ENCODE assay signal across 22 mouse cellular contexts in genomic region chr13:20521492-20521891, GRCm38 (mm10).
DNase-seq lines count a peak whose midpoint lies in the region; ATAC-seq and TF ChIP-seq lines count a peak whose summit lies in the region.
"Had no signal": no experiment of that assay in that cellular context is flagged by ENCODE, and none has a peak within 500 bp of the region (broad histone marks: within the 10 kb centered on the region; RNA-seq: fewer than 3 reads in every experiment).

No protein-coding gene starts in this region.

- H3K36me3 ChIP-seq in kidney, embryonic 14.5 days (ENCODE audit: control insufficient read depth, insufficient read depth, low read length), result no peaks in the 10 kb centered on the region
- no peaks in the 10 kb centered on the region for H3K36me3 ChIP-seq in kidney, embryonic 15.5 days
- no peaks in the 10 kb centered on the region for H3K36me3 ChIP-seq in kidney, embryonic 16.5 days (ENCODE audit: insufficient read depth, low read length)
- H3K36me3 ChIP-seq in kidney, postnatal 0 days (ENCODE audit: insufficient read depth, low read length), result no peaks in the 10 kb centered on the region
- H3K36me3 ChIP-seq: G1E had no signal

- no peaks in the 10 kb centered on the region for H3K9me3 ChIP-seq in kidney, embryonic 14.5 days (ENCODE audit: control insufficient read depth, low read length)
- no peaks in the 10 kb centered on the region for H3K9me3 ChIP-seq in kidney, embryonic 15.5 days (replicated peaks)
- H3K9me3 ChIP-seq in kidney, embryonic 16.5 days (ENCODE audit: low read length), result no peaks in the 10 kb centered on the region
- no peaks in the 10 kb centered on the region for H3K9me3 ChIP-seq in kidney, postnatal 0 days (replicated peaks; ENCODE audit: low read length)
- H3K9me3 ChIP-seq: G1E had no signal

- H3K27ac ChIP-seq in kidney, embryonic 14.5 days (ENCODE audit: low read depth, low read length), result no peak overlapping the region
- H3K27ac ChIP-seq in kidney, embryonic 15.5 days, result no peak overlapping the region
- H3K27ac ChIP-seq in kidney, embryonic 16.5 days (ENCODE audit: low read length), result no peak overlapping the region
- H3K27ac ChIP-seq in kidney, postnatal 0 days, result no peak overlapping the region

- no peak overlapping the region for H3K9ac ChIP-seq in kidney, embryonic 14.5 days (ENCODE audit: low read depth, low read length)
- no peak overlapping the region for H3K9ac ChIP-seq in kidney, embryonic 15.5 days
- no peak overlapping the region for H3K9ac ChIP-seq in kidney, embryonic 16.5 days (replicated peaks; ENCODE audit: low read length)
- H3K9ac ChIP-seq in kidney, postnatal 0 days (ENCODE audit: low read depth, low read length), result no peak overlapping the region

- no peaks in the 10 kb centered on the region for H3K27me3 ChIP-seq in kidney, embryonic 14.5 days (ENCODE audit: control insufficient read depth, insufficient read depth, low read length)
- no peaks in the 10 kb centered on the region for H3K27me3 ChIP-seq in kidney, embryonic 15.5 days
- no peaks in the 10 kb centered on the region for H3K27me3 ChIP-seq in kidney, embryonic 16.5 days (ENCODE audit: insufficient read depth, low read length)
- no peaks in the 10 kb centered on the region for H3K27me3 ChIP-seq in kidney, postnatal 0 days (ENCODE audit: insufficient read depth, low read length)
- H3K27me3 ChIP-seq: CH12.LX, Patski had no signal

- peak; percentile 91 for ATAC-seq in kidney, embryonic 14.5 days (ENCODE audit: low FRiP score, low TSS enrichment)
- peak; percentile 91 for ATAC-seq in kidney, embryonic 15.5 days (replicated peaks; ENCODE audit: low FRiP score)
- ATAC-seq in kidney, embryonic 16.5 days (ENCODE audit: low FRiP score, low TSS enrichment), result peak; percentile 87
- ATAC-seq in kidney, postnatal 0 days (replicated peaks; ENCODE audit: low FRiP score, low read depth), result peak; percentile 68
- ATAC-seq: activated CD4-positive, CD25-positive, alpha-beta regulatory T cell, adult 4 months; CD4-positive, CD25-positive, alpha-beta regulatory T cell, adult 4 months; Patski had no signal

- 44% methylated on average over 3 of the region's 3 CpGs for WGBS in kidney, embryonic 14.5 days
- 45% methylated on average over 3 of the region's 3 CpGs for WGBS in kidney, embryonic 15.5 days
- 54% methylated on average over 3 of the region's 3 CpGs for WGBS in kidney, embryonic 16.5 days
- WGBS in kidney, postnatal 0 days, result 46% methylated on average over 3 of the region's 3 CpGs

- DNase-seq in kidney, postnatal 36 days, result no peak
- no peak for DNase-seq in kidney, adult 9 months
- no peak for DNase-seq in kidney, postnatal 25 days
- peak; percentile 72 for DNase-seq in kidney, postnatal 0 days (ENCODE audit: low spot score)
- DNase-seq in kidney, adult 11 months, result no peak
- DNase-seq: adrenal gland, adult 2 months; adrenal gland, adult 8-10 months; adrenal gland, postnatal 10 days; adrenal gland, postnatal 14 days; adrenal gland, postnatal 25 days; adrenal gland, postnatal 36 days; B cell, adult 2 months; cerebellum, adult 11 months; cerebellum, adult 11-12 months had no signal

- no peaks in the 10 kb centered on the region for H3K4me1 ChIP-seq in kidney, embryonic 14.5 days (ENCODE audit: control insufficient read depth, insufficient read depth, low read length)
- H3K4me1 ChIP-seq in kidney, embryonic 15.5 days, result no peaks in the 10 kb centered on the region
- H3K4me1 ChIP-seq in kidney, embryonic 16.5 days (ENCODE audit: insufficient read depth, low read length), result no peaks in the 10 kb centered on the region; the same call in 1 of the 2 replicates
- no peaks in the 10 kb centered on the region for H3K4me1 ChIP-seq in kidney, postnatal 0 days (replicated peaks; ENCODE audit: insufficient read depth, low read length)

- H3K4me2 ChIP-seq in kidney, embryonic 14.5 days (replicated peaks; ENCODE audit: low read depth, low read length), result no peak overlapping the region
- H3K4me2 ChIP-seq in kidney, embryonic 15.5 days, result no peak overlapping the region
- no peak overlapping the region for H3K4me2 ChIP-seq in kidney, embryonic 16.5 days (replicated peaks; ENCODE audit: low read depth, low read length)
- H3K4me2 ChIP-seq in kidney, postnatal 0 days (ENCODE audit: low read length), result no peak overlapping the region

- H3K4me3 ChIP-seq in kidney, embryonic 14.5 days (ENCODE audit: low read length), result no peak overlapping the region
- no peak overlapping the region for H3K4me3 ChIP-seq in kidney, embryonic 15.5 days (replicated peaks)
- H3K4me3 ChIP-seq in kidney, embryonic 16.5 days (ENCODE audit: low read length), result no peak overlapping the region
- no peak overlapping the region for H3K4me3 ChIP-seq in kidney, postnatal 0 days (replicated peaks; ENCODE audit: low read depth, low read length)

- no peak for TF ChIP-seq CTCF in kidney, postnatal 0 days (IDR thresholded peaks at IDR 0.05; ENCODE audit: low read depth)
